Mouse (Mus musculus) hematopoietic stem cell, adult 5-6 weeks (primary cell): ENCODE data around the gene Mycbpap. TPM values are rescaled to one million over a fixed set of nuclear protein-coding genes. Genes with fewer than 3 reads are reported as not detected.

Experiments
- ATAC-seq, 2 experiments: fragments of 125-278 bp in 1 of 2; replicated peaks in 1 of 2; 2 replicates each; pipeline ENCODE4 v1.8.0; 2016 to 2017; ENCODE audit warnings: inconsistent platforms in 2 of 2, mild to moderate bottlenecking in 2 of 2, moderate number of reproducible peaks in 2 of 2, low read depth in 1 of 2, moderate TSS enrichment in 1 of 2; ENCODE audit not compliant: low FRiP score in 2 of 2, poor library complexity in 2 of 2, severe bottlenecking in 2 of 2, insufficient read depth in 1 of 2, low TSS enrichment in 1 of 2
- total RNA-seq: library from RNA; stranded (forward); fragments of 172-1452, 232-1000 nt; gene quantifications from 2 replicates; pipeline ENCODE4 v1.2.3, GENCODE M21; 2017

Mycbpap gene
- total RNA-seq, 1 experiment from 2014 or later = 0.74 TPM

- ATAC-seq = no peak
Observed at GRCm38 (mm10) chr11:94543344-94543743, 21.8 kb upstream of the Mycbpap start.

GRCm38 (mm10) chr11:94542400-94542799 is 20.9 kb upstream of the Mycbpap start:
- ATAC-seq = no peak

GRCm38 (mm10) chr11:94539761-94540160 is 18.2 kb upstream of the Mycbpap start:
- ATAC-seq = no peak

GRCm38 (mm10) chr11:94538733-94539292 is 17.3 kb upstream of the Mycbpap start:
- ATAC-seq = no peak

- ATAC-seq = no peak
Observed at GRCm38 (mm10) chr11:94533171-94533570, 11.6 kb upstream of the Mycbpap start.

- no peak for ATAC-seq
Observed at GRCm38 (mm10) chr11:94528879-94529278, 7.3 kb upstream of the Mycbpap start.

GRCm38 (mm10) chr11:94526171-94526879 is 4.8 kb upstream of the Mycbpap start:
- ATAC-seq = no peak

- ATAC-seq = no peak
Observed at GRCm38 (mm10) chr11:94513452-94513851, 8.1 kb downstream of the Mycbpap start.

GRCm38 (mm10) chr11:94508976-94509375 is 12.6 kb downstream of the Mycbpap start:
- ATAC-seq = no peak

- ATAC-seq = no peak
Observed at GRCm38 (mm10) chr11:94501482-94501881, 20.1 kb downstream of the Mycbpap start.

- no peak for ATAC-seq
Observed at GRCm38 (mm10) chr11:94500362-94500761, 21.2 kb downstream of the Mycbpap start.

GRCm38 (mm10) chr11:94499661-94500152 is 21.8 kb downstream of the Mycbpap start, which contains the start of gene Epn3:
Gene Epn3 (minus strand): TSS chr11:94499974.
- ATAC-seq = no peak; a peak in 2 of 4 replicates

- no peak for ATAC-seq
Observed at GRCm38 (mm10) chr11:94499035-94499434, 22.5 kb downstream of the Mycbpap start.

GRCm38 (mm10) chr11:94498093-94498996 is 23.2 kb downstream of the Mycbpap start:
- ATAC-seq = peak; percentile 15 to 41; a peak in 1 of 4 replicates

- no peak for ATAC-seq
Observed at GRCm38 (mm10) chr11:94495415-94495814, 26.1 kb downstream of the Mycbpap start.

GRCm38 (mm10) chr11:94491749-94492099 is 29.8 kb downstream of the Mycbpap start:
- peak; percentile 60 to 76 for ATAC-seq

- peak; percentile 15 to 51; a peak in 1 of 4 replicates for ATAC-seq
Observed at GRCm38 (mm10) chr11:94491035-94491748, 30.4 kb downstream of the Mycbpap start.
